Mouse (Mus musculus) heart, embryonic 14.5 days (tissue): ENCODE measurements around the gene Clpp. TPM values are rescaled to one million over a fixed set of nuclear protein-coding genes. Genes with fewer than 3 reads are reported as not detected.

Experiments used
- ATAC-seq: fragments of 200-750 bp; cut with Nextera tagmentation; 2 replicates; pipeline ENCODE4 v1.8.0; 2017; ENCODE audit warnings: low read depth, moderate TSS enrichment; ENCODE audit not compliant: insufficient number of reproducible peaks, insufficient read depth, low FRiP score
- H3K27ac ChIP-seq, 2 experiments: fragments of 200-500 bp in 1 of 2; fragments of 300-500 bp in 1 of 2; sonication (generic) in 1 of 2; replicated peaks in 1 of 2; 2 replicates each; pipeline ENCODE4 v1.5.1; 2012 to 2014; ENCODE audit warnings: low read depth in 2 of 2, low read length in 2 of 2, control low read depth in 1 of 2, mild to moderate bottlenecking in 1 of 2, mixed read lengths in 1 of 2; ENCODE audit not compliant: control insufficient read depth in 1 of 2, insufficient read depth in 1 of 2
- H3K27me3 ChIP-seq: fragments of 300-500 bp; sonication (generic); 2 replicates; pipeline ENCODE4 v1.6.1; 2014; ENCODE audit warnings: mild to moderate bottlenecking, low read length, control low read depth; ENCODE audit not compliant: control insufficient read depth, insufficient read depth
- H3K36me3 ChIP-seq: fragments of 300-500 bp; sonication (generic); 2 replicates; pipeline ENCODE4 v1.6.1; 2014; ENCODE audit warnings: mild to moderate bottlenecking, control low read depth, low read length, mixed read lengths; ENCODE audit not compliant: control insufficient read depth, insufficient read depth
- H3K4me1 ChIP-seq, 2 experiments: fragments of 200-500 bp in 1 of 2; fragments of 300-500 bp in 1 of 2; sonication (generic) in 1 of 2; 2 replicates each; pipeline ENCODE4 v1.6.1; 2012 to 2014; ENCODE audit warnings: low read length in 2 of 2, control low read depth in 1 of 2, mixed read lengths in 1 of 2; ENCODE audit not compliant: control insufficient read depth in 2 of 2, insufficient read depth in 2 of 2
- H3K4me2 ChIP-seq: fragments of 300-500 bp; sonication (generic); 2 replicates; pipeline ENCODE4 v1.6.1; 2014; ENCODE audit warnings: mild to moderate bottlenecking, low read length
- H3K4me3 ChIP-seq, 2 experiments: fragments of 200-500 bp in 1 of 2; fragments of 300-500 bp in 1 of 2; sonication (generic) in 1 of 2; 2 replicates each; pipeline ENCODE4 v1.5.1; 2012 to 2014; ENCODE audit warnings: low read length in 2 of 2, mild to moderate bottlenecking in 2 of 2, control low read depth in 1 of 2, low read depth in 1 of 2, moderate library complexity in 1 of 2; ENCODE audit not compliant: control insufficient read depth in 1 of 2, insufficient read depth in 1 of 2
- H3K9ac ChIP-seq: fragments of 300-500 bp; sonication (generic); 2 replicates; pipeline ENCODE4 v1.6.1; 2014; ENCODE audit warnings: mild to moderate bottlenecking, low read length
- H3K9me3 ChIP-seq: fragments of 300-500 bp; sonication (generic); 2 replicates; pipeline ENCODE4 v1.6.1; 2016; ENCODE audit warnings: low read length, control low read depth; ENCODE audit not compliant: control insufficient read depth
- WGBS: fragments of 180-500 bp; shearing (Covaris S2); extraction: QIAGEN DNeasy Blood & Tissue Kit; methylation state at CpG from one replicate; pipeline ENCODE4 v1.1.7; 2014; 5-methylcytosine and 5-hydroxymethylcytosine counted together
- polyA plus RNA-seq: library from polyadenylated mRNA; unstranded; fragments of >200 nt; fragmentation: Nextera tagmentation; extraction: Ambion mirVana; gene quantifications from 2 replicates; pipeline ENCODE4 v1.2.1, GENCODE M21; 2014

The Clpp gene
- polyA plus RNA-seq, 1 experiment from 2014 or later, result 128 TPM

GRCm38 (mm10) chr17:56976531-56977390, 13.3 kb upstream of the Clpp start:
- Histone ChIP-seq H3K9ac (no peak overlapping the region), H3K4me3 (no peak overlapping the region), H3K9me3 (no peaks in the 10 kb centered on the region), H3K27me3 (no peaks in the 10 kb centered on the region), H3K27ac (no peak overlapping the region), H3K4me2 (no peak overlapping the region), H3K4me1 (no peaks in the 10 kb centered on the region), H3K36me3 (no peaks in the 10 kb centered on the region)
- no peak for ATAC-seq
- 61% methylated on average over 8 of the region's 8 CpGs for WGBS

- Histone ChIP-seq H3K9ac (no peak overlapping the region), H3K4me1 (no peaks in the 10 kb centered on the region), H3K27ac (no peak overlapping the region), H3K27me3 (no peaks in the 10 kb centered on the region), H3K4me3 (no peak overlapping the region), H3K9me3 (no peaks in the 10 kb centered on the region), H3K4me2 (no peak overlapping the region), H3K36me3 (no peaks in the 10 kb centered on the region)
- WGBS, result 61% methylated on average over 4 of the region's 8 CpGs
- no peak for ATAC-seq
These were observed 10.6 kb upstream of the Clpp start for GRCm38 (mm10) chr17:56979524-56979923.

GRCm38 (mm10) chr17:56981049-56981448, 9.1 kb upstream of the Clpp start:
- 69% methylated on average over 7 of the region's 7 CpGs for WGBS
- H3K4me2 ChIP-seq, result no peak overlapping the region
- no peak overlapping the region for H3K27ac ChIP-seq
- no peak overlapping the region for H3K4me3 ChIP-seq
- no peaks in the 10 kb centered on the region for H3K9me3 ChIP-seq
- ATAC-seq, result no peak
- H3K4me1 ChIP-seq, result no peaks in the 10 kb centered on the region
- H3K27me3 ChIP-seq, result no peaks in the 10 kb centered on the region
- H3K36me3 ChIP-seq, result no peaks in the 10 kb centered on the region
- H3K9ac ChIP-seq, result no peak overlapping the region

- no peaks in the 10 kb centered on the region for H3K4me1 ChIP-seq
- WGBS, result 55% methylated on average over 5 of the region's 5 CpGs
These were observed 8.1 kb upstream of the Clpp start, which contains the start of gene Acer1 for GRCm38 (mm10) chr17:56982013-56982412. TSS of gene Acer1 (minus strand) at chr17:56982126.

GRCm38 (mm10) chr17:56984886-56985285, 5.2 kb upstream of the Clpp start:
- Histone ChIP-seq H3K4me3 (no peak overlapping the region), H3K4me2 (no peak overlapping the region), H3K36me3 (no peaks in the 10 kb centered on the region), H3K27me3 (no peaks in the 10 kb centered on the region), H3K9ac (no peak overlapping the region), H3K4me1 (no peaks in the 10 kb centered on the region), H3K27ac (no peak overlapping the region), H3K9me3 (no peaks in the 10 kb centered on the region)
- ATAC-seq, result no peak
- WGBS, result 77% methylated on average over 9 of the region's 9 CpGs

More at GRCm38 (mm10) chr17:56982013-56982412, 8.1 kb upstream of the Clpp start, which contains the start of gene Acer1:
- Histone ChIP-seq H3K27me3 (no peaks in the 10 kb centered on the region), H3K9me3 (no peaks in the 10 kb centered on the region), H3K4me2 (no peak within 1 kb of the TSS), H3K27ac (no peak within 1 kb of the TSS), H3K9ac (no peak within 1 kb of the TSS), H3K36me3 (no peaks in the 10 kb centered on the region), H3K4me3 (no peak within 1 kb of the TSS)
- ATAC-seq, result no peak

GRCm38 (mm10) chr17:56985656-56986055, 4.4 kb upstream of the Clpp start:
- 73% methylated on average over 3 of the region's 3 CpGs for WGBS
- Histone ChIP-seq H3K36me3 (no peaks in the 10 kb centered on the region), H3K27ac (no peak overlapping the region), H3K9ac (no peak overlapping the region), H3K4me1 (peaks cover 0 to under 1% of the 10 kb centered on the region in 2 experiments; a peak in 1 of 4 replicates), H3K9me3 (no peaks in the 10 kb centered on the region), H3K4me2 (no peak overlapping the region), H3K4me3 (no peak overlapping the region), H3K27me3 (no peaks in the 10 kb centered on the region)
- no peak for ATAC-seq

- WGBS, result 83% methylated on average over 3 of the region's 3 CpGs
- Histone ChIP-seq H3K4me1 (peaks cover 6% of the 10 kb centered on the region in 2 experiments; a peak in 3 of 4 replicates), H3K27me3 (no peaks in the 10 kb centered on the region), H3K27ac (no peak overlapping the region), H3K4me3 (no peak overlapping the region), H3K4me2 (no peak overlapping the region), H3K9ac (no peak overlapping the region), H3K9me3 (no peaks in the 10 kb centered on the region), H3K36me3 (no peaks in the 10 kb centered on the region)
- ATAC-seq, result no peak
These were observed 3.9 kb upstream of the Clpp start for GRCm38 (mm10) chr17:56986105-56986805.
